Mouse (Mus musculus) kidney, postnatal 0 days (tissue): ENCODE results near the gene Hist1h4k. TPM values are rescaled to one million over a fixed set of nuclear protein-coding genes. Genes with fewer than 3 reads are reported as not detected.
"Not testable (repeated sequence)": the region's sequence is repeated elsewhere in the genome, so short reads cannot be mapped to it uniquely, and the experiment has no call there.

Source experiments
- ATAC-seq: fragments of 200-750 bp; cut with Nextera tagmentation; replicated peaks from 2 replicates; pipeline ENCODE4 v1.8.0; 2017; ENCODE audit warnings: low read depth, moderate number of reproducible peaks, moderate TSS enrichment, moderate library complexity; ENCODE audit not compliant: low FRiP score
- DNase-seq: peaks from one replicate; pipeline ENCODE4 v3.0.0-alpha.2; 2016; ENCODE audit warnings: low spot score
- H3K27ac ChIP-seq: fragments of 300-500 bp; sonication (generic); 2 replicates; pipeline ENCODE4 v1.5.1; 2014; ENCODE audit warnings: mild to moderate bottlenecking
- H3K27me3 ChIP-seq: fragments of 300-500 bp; sonication (generic); 2 replicates; pipeline ENCODE4 v1.6.1; 2014; ENCODE audit warnings: low read length, mixed read lengths; ENCODE audit not compliant: insufficient read depth
- H3K36me3 ChIP-seq: fragments of 300-500 bp; sonication (generic); 2 replicates; pipeline ENCODE4 v1.6.1; 2014; ENCODE audit warnings: low read length, mixed read lengths; ENCODE audit not compliant: insufficient read depth
- H3K4me1 ChIP-seq: fragments of 300-500 bp; sonication (generic); replicated peaks from 2 replicates; pipeline ENCODE4 v1.6.1; 2014; ENCODE audit warnings: antibody characterized with exemption, low read length, mixed read lengths; ENCODE audit not compliant: insufficient read depth
- H3K4me2 ChIP-seq: fragments of 300-500 bp; sonication (generic); 2 replicates; pipeline ENCODE4 v1.6.1; 2014; ENCODE audit warnings: mild to moderate bottlenecking, low read length, moderate library complexity, mixed read lengths
- H3K4me3 ChIP-seq: fragments of 300-500 bp; sonication (generic); replicated peaks from 2 replicates; pipeline ENCODE4 v1.5.1; 2014; ENCODE audit warnings: low read depth, low read length
- H3K9ac ChIP-seq: fragments of 300-500 bp; sonication (generic); 2 replicates; pipeline ENCODE4 v1.6.1; 2014; ENCODE audit warnings: low read depth, low read length
- H3K9me3 ChIP-seq: fragments of 300-500 bp; sonication (generic); replicated peaks from 2 replicates; pipeline ENCODE4 v1.6.1; 2016; ENCODE audit warnings: low read length, inconsistent platforms, mixed read lengths
- CTCF ChIP-seq: IDR thresholded peaks from 2 replicates; pipeline ENCODE4 v1.5.1; 2016; ENCODE audit warnings: antibody characterized with exemption, low read depth, mild to moderate bottlenecking, moderate library complexity
- WGBS: fragments of 180-500 bp; shearing (Covaris S2); extraction: QIAGEN DNeasy Blood & Tissue Kit; methylation state at CpG from one replicate; pipeline ENCODE4 v1.1.7; 2014; 5-methylcytosine and 5-hydroxymethylcytosine counted together
- polyA plus RNA-seq: library from polyadenylated mRNA; unstranded; fragments of >200 nt; fragmentation: Nextera tagmentation; extraction: Ambion mirVana; gene quantifications from 2 replicates; pipeline ENCODE4 v1.2.1, GENCODE M21; 2015

The Hist1h4k gene
- polyA plus RNA-seq, 1 experiment from 2014 or later: 2.0 TPM

DNA sequence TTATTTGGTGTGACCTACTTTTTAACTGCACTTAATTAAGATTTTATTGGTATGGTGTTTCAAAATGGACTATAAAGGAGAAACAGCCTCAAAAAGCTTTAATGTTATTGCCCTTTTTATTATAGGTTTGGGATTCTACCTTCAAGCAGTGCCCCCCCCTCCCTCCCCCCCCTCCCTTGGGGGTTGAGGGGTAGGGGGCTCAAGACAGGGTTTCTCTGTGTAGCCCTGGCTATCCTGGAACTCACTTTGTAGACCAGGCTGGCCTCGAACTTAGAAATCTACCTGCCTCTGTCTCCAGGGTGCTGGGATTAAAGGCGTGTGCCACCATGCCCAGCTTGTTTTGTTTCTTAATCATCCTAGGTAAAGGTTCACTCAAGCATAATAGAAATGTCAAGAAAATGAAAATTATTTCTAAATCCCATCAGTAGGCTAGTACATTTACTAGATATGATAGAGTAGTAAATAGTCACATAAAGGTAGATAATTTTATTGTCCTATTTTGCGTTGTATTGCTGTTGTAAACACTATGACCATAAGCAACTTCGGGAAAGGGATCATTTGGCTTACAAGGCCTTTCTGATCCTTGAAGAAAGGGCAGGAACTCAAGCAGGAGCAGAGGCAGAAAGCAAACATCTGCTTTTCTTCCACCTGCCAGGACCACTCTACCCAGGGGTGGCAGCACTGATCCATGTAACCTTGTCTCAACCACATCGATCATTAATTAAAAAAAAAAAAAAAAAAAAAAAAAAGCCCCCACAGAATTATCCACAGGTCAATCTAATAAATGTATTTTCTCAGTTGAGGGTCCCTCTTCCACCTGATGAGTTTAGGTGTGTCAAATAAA lies 27.1 kb downstream of the Hist1h4k start:
- H3K27me3 ChIP-seq: no peaks in the 10 kb centered on the region
- no peak; the same call in 1 of the 2 replicates for TF ChIP-seq CTCF
- no peak overlapping the region for H3K9ac ChIP-seq
- H3K4me1 ChIP-seq: peaks cover 7% of the 10 kb centered on the region
- H3K36me3 ChIP-seq: no peaks in the 10 kb centered on the region
- 34% methylated on average over 5 of the region's 5 CpGs for WGBS
- DNase-seq: peak; percentile 37
- no peak overlapping the region for H3K4me2 ChIP-seq
- ATAC-seq: no peak
- no peak overlapping the region for H3K4me3 ChIP-seq
- no peaks in the 10 kb centered on the region for H3K9me3 ChIP-seq
- H3K27ac ChIP-seq: no peak overlapping the region

DNA sequence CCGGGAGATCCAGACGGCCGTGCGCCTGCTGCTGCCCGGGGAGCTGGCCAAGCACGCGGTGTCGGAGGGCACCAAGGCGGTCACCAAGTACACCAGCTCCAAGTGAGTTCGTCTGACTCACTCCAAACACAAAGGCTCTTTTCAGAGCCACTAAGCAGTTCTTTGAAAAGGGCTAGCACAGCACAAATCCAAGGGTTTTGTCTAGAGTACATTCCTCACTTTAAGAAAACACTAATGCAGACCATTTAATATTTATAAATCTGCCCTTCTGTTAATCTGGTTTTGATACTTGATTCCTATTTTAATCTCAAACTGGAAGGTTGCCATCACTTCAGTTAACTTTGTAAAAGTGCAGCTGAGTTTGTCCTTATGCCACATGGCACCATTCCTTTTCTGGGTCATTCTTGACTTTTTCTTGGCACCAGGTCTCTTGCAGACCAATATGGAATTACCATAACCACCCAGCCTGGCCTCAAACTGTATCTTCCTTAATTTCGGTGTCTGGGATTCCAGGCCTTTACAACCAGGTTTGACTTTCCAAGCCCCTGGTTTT lies 27.9 kb downstream of the Hist1h4k start:
- DNase-seq: peak; percentile 37
- H3K27ac ChIP-seq: peak overlapping the region; percentile 84
- no peaks in the 10 kb centered on the region for H3K9me3 ChIP-seq
- H3K4me3 ChIP-seq: peak overlapping the region; percentile 16; the same call in 1 of the 2 replicates
- H3K4me1 ChIP-seq: peaks cover 10% of the 10 kb centered on the region
- H3K27me3 ChIP-seq: no peaks in the 10 kb centered on the region
- no peak for TF ChIP-seq CTCF
- ATAC-seq: 0 out of 2 replicates have a peak, but pooled peaks have one; percentile 20
- H3K36me3 ChIP-seq: no peaks in the 10 kb centered on the region
- WGBS: 4% methylated on average over 11 of the region's 11 CpGs
- peak overlapping the region; percentile 52 for H3K4me2 ChIP-seq
- peak overlapping the region; percentile 46; the same call in 1 of the 2 replicates for H3K9ac ChIP-seq

DNA sequence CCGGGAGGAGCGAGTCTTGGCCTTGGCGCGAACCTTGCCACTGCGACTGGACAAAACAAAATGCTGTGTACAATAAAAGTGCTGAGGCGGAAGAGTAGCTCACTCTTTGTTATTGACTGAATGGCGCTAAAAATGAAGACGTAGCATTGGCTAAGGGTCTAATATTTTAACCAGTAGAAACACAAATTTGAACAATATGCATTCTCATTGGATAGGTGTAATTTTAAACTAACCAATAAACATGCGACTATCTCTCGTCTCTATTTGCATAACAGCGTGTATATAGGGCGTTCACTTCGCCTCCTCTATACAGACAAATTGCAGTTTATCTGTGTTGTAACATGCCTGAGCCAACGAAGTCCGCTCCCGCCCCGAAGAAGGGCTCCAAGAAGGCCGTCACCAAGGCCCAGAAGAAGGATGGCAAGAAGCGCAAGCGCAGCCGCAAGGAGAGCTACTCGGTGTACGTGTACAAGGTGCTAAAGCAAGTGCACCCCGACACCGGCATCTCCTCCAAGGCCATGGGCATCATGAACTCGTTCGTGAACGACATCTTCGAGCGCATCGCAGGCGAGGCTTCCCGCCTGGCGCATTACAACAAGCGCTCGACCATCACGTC lies 28.4 kb downstream of the Hist1h4k start, which contains the start of gene Hist1h2bm:
Hist1h2bm (plus strand) TSS at position 288 of the 616 bp plus-strand sequence.
- Histone ChIP-seq H3K4me2 (peak within 1 kb of the TSS; percentile 62), H3K27ac (peak within 1 kb of the TSS; percentile 87), H3K4me1 (peaks cover 13% of the 10 kb centered on the region), H3K4me3 (peak within 1 kb of the TSS; percentile 35), H3K9ac (peak within 1 kb of the TSS; percentile 46)
- not testable (repeated sequence) for H3K27me3 ChIP-seq, H3K9me3 ChIP-seq, H3K36me3 ChIP-seq
- DNase-seq (peak; percentile 98), ATAC-seq (peak; percentile 95)
- under 1% methylated on average over 37 of the region's 37 CpGs for WGBS

DNA sequence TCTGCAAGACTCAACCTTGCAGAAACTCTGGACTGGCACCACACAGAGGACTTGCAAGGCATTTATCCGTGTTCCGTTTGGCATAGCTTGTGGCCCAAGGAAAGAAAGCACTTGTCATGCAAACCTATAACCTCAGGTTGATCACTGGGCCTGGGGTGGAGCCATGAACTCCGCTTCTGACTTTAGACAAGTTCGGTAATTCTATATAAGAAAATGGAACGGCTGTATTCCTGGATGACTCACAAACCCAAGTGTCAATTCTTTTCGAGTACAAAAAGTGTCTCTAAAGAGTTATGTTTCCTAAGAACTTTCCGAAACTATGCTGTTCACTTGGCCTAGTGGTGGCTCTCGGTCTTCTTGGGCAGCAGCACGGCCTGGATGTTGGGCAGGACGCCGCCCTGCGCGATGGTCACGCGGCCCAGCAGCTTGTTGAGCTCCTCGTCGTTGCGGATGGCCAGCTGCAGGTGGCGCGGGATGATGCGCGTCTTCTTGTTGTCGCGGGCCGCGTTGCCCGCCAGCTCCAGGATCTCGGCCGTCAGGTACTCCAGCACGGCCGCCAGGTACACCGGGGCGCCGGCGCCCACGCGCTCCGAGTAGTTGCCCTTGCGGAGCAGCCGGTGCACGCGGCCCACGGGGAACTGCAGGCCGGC lies 29.1 kb downstream of the Hist1h4k start:
- not testable (repeated sequence) for H3K9me3 ChIP-seq, H3K36me3 ChIP-seq, H3K27me3 ChIP-seq
- Histone ChIP-seq H3K4me3 (peak overlapping the region; percentile 35), H3K9ac (peak overlapping the region; percentile 36; the same call in 1 of the 2 replicates), H3K4me1 (peaks cover 16% of the 10 kb centered on the region), H3K4me2 (peak overlapping the region; percentile 62), H3K27ac (peak overlapping the region; percentile 87)
- peak; percentile 30; the same call in 1 of the 2 replicates for ATAC-seq
- WGBS: 3% methylated on average over 19 of the region's 44 CpGs
- peak; percentile 34 for DNase-seq

DNA sequence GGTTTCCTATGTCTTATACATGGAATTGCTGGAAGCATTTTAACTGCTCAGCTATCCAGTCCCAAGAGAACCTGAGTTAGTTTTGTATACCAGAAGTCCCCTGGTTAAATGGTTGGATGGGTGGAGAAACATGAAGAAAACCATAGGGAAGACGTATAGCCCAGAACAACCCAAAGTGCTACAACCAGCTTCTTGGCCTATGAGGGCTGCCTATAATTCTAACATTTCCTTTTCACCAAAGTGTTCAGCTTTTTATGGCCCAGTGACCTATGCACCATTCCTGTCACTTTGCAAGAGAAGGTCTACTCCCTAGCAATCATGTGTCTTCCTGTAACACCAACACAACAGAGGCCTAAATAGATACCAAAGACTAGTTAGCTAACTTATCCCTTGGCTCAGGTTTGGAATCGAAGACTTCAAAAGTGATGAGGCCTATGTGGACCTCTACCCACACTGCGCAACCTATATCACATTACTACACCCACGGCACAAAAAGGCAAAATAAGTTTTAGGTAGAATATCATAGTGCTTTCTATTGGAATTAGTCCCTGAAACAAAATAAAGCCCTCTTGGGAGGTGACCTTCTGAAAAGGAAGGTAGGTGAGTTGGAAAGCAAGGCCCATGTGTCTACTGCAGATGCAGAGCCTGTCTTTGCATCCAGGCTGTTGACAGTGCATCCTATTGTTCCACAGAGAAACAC lies 31.8 kb downstream of the Hist1h4k start:
- Histone ChIP-seq H3K9me3 (no peaks in the 10 kb centered on the region), H3K36me3 (no peaks in the 10 kb centered on the region), H3K4me2 (peak overlapping the region; percentile 64), H3K4me1 (peaks cover 18% of the 10 kb centered on the region), H3K4me3 (peak overlapping the region; percentile 33; the same call in 1 of the 2 replicates), H3K27me3 (no peaks in the 10 kb centered on the region), H3K27ac (peak overlapping the region; percentile 70; the same call in 1 of the 2 replicates), H3K9ac (peak overlapping the region; percentile 57; the same call in 1 of the 2 replicates)
- DNase-seq: peak; percentile 21
- TF ChIP-seq CTCF: no peak
- ATAC-seq: no peak
- 44% methylated on average over 4 of the region's 4 CpGs for WGBS

DNA sequence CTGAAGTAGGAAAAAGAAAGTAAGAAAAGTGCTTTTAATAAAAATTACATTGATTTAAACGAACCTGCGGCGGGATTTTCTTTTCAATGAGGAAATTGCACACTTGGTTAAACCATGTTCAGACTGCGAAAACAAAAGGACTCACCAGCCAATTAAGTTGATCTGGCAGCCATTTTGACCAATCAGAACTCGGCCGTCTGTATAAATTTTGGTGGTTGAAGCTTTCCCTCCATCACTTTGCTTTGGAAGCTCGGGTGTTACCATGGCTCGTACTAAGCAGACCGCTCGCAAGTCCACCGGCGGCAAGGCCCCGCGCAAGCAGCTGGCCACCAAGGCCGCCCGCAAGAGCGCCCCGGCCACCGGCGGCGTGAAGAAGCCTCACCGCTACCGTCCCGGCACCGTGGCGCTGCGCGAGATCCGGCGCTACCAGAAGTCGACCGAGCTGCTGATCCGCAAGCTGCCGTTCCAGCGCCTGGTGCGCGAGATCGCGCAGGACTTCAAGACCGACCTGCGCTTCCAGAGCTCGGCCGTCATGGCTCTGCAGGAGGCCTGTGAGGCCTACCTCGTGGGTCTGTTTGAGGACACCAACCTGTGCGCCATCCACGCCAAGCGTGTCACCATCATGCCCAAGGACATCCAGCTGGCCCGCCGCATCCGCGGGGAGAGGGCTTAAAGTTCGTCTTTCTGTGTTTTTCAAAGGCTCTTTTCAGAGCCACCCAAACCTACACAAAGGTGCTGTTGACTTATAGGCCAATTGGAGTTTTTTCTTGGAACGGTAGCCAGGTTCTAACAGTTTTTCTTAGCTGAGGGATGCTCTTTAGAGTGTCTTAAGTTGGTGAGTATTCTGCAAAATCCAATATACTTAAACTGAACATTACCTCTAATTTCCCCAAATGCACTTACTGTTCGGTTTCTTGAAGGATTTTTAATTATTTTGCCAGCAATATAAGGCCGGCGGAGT lies 32.6 kb downstream of the Hist1h4k start, which contains the start of gene Hist1h3h:
Hist1h3h (plus strand) TSS at position 263 of the 961 bp plus-strand sequence.
- H3K9ac ChIP-seq: peak within 1 kb of the TSS; percentile 62
- WGBS: under 1% methylated on average over 25 of the region's 56 CpGs
- not testable (repeated sequence) for H3K27me3 ChIP-seq, H3K9me3 ChIP-seq, H3K36me3 ChIP-seq, ATAC-seq
- peak within 1 kb of the TSS; percentile 92 for H3K27ac ChIP-seq
- H3K4me1 ChIP-seq: peaks cover 17% of the 10 kb centered on the region
- peak; percentile 97 for DNase-seq
- H3K4me3 ChIP-seq: peak within 1 kb of the TSS; percentile 39
- peak within 1 kb of the TSS; percentile 72 for H3K4me2 ChIP-seq

DNA sequence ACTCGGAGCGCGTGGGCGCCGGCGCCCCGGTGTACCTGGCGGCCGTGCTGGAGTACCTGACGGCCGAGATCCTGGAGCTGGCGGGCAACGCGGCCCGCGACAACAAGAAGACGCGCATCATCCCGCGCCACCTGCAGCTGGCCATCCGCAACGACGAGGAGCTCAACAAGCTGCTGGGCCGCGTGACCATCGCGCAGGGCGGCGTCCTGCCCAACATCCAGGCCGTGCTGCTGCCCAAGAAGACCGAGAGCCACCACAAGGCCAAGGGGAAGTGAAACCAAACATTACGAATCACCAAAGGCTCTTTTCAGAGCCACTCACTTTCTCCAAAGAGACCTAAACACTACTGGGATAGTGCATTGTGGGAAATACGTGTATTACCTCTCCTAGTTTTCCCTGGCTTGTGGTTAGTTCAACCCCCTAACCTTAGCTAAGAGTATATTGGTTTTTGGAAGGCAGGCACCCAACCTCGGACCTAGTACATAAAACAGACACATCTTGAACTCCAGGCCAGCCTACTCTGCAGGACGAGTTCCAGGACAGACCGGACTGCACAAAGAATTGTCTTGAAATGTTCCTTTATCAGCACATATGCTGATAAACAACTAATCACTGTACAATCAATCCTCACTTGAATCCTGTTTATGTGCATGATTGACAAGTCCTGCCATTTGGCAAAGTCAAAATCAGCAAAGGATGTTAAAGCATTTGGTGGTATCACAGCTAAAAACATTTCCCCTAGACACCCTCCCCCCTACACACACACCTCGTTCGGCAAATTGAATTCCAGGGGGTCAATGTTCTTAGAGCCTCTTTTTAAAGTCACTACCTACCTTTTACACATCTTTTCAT lies 33.5 kb downstream of the Hist1h4k start:
- H3K4me1 ChIP-seq: peaks cover 15% of the 10 kb centered on the region; the same call in 1 of the 2 replicates
- peak overlapping the region; percentile 39 for H3K4me3 ChIP-seq
- ATAC-seq (peak; percentile 4; the same call in 1 of the 2 replicates), DNase-seq (peak; percentile 49)
- not testable (repeated sequence) for H3K27me3 ChIP-seq, H3K9me3 ChIP-seq, H3K36me3 ChIP-seq
- peak overlapping the region; percentile 92 for H3K27ac ChIP-seq
- H3K4me2 ChIP-seq: peak overlapping the region; percentile 72
- WGBS: under 1% methylated on average over 9 of the region's 38 CpGs
- peak overlapping the region; percentile 62 for H3K9ac ChIP-seq
